15 mouse cellular contexts compared by ENCODE assay signal in the genomic region with DNA sequence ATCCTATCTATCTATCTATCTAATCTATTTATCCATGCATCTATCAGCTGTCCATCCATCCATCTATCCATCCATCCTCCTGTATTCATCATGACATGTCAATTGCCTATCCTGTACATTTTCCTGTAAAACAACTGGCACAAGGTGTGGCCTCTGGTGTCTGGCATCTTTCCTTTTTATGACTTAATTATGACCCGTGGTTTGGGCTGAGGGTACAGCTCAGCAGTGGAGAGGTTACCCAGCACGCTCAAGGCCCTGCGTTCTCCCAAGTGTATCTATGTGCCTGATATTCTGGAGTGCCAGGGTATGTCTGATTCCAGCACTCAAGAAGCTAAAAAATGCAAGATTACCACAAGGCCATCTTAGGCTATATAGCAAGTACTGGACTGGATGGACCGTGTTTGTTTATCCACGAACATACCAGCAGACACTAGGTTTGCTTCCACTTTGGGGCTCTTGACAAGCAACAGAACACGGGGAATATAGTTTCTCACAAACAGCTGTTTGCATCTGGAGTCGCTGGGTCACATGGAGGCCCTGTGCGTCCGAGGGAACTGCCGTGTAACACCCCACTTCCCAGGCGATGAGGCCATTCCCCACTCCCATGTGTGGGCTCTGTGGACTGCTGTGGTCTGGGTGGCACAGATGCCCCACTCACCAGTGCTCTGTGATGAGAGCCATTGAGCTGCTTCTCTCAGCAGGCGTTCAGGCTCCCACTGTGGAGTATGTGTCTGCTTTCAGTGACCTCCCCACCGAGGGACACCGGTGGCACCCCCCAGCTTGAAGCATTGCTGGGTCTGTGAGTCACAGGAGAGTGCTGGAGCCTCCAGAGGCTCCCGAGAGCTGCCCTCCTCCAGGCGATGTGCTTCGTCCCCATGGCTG. TPM values are rescaled to one million over a fixed set of nuclear protein-coding genes. Genes with fewer than 3 reads are reported as not detected.
DNase-seq lines count a peak whose midpoint lies in the region; ATAC-seq and TF ChIP-seq lines count a peak whose summit lies in the region.
"Had no signal": no experiment of that assay in that cellular context is flagged by ENCODE, and none has a peak within 500 bp of the region (broad histone marks: within the 10 kb centered on the region; RNA-seq: fewer than 3 reads in every experiment).

No protein-coding gene starts in this region.

- H3K36me3 ChIP-seq in forebrain, embryonic 10.5 days (replicated peaks) = peaks cover 54% of the 10 kb centered on the region
- H3K36me3 ChIP-seq in forebrain, embryonic 14.5 days (ENCODE audit: control insufficient read depth, insufficient read depth, low read length) = peaks cover 22% of the 10 kb centered on the region
- H3K36me3 ChIP-seq in kidney, postnatal 0 days (ENCODE audit: insufficient read depth, low read length) = no peaks in the 10 kb centered on the region
- peaks cover 2% of the 10 kb centered on the region; the same call in 1 of the 2 replicates for H3K36me3 ChIP-seq in kidney, embryonic 14.5 days (ENCODE audit: control insufficient read depth, insufficient read depth, low read length)
- H3K36me3 ChIP-seq in myocyte (ENCODE audit: control insufficient read depth, insufficient read depth) = peaks cover 11% of the 10 kb centered on the region

- H3K4me1 ChIP-seq in forebrain, embryonic 10.5 days = peaks cover 8% of the 10 kb centered on the region
- no peaks in the 10 kb centered on the region; the same call in 1 of the 2 replicates for H3K4me1 ChIP-seq in forebrain, embryonic 14.5 days (ENCODE audit: control insufficient read depth, insufficient read depth, low read length)
- H3K4me1 ChIP-seq in kidney, postnatal 0 days (replicated peaks; ENCODE audit: insufficient read depth, low read length) = peaks cover 16% of the 10 kb centered on the region
- H3K4me1 ChIP-seq in kidney, embryonic 14.5 days (ENCODE audit: control insufficient read depth, insufficient read depth, low read length) = peaks cover 10% of the 10 kb centered on the region
- peaks cover 15% of the 10 kb centered on the region for H3K4me1 ChIP-seq in embryonic fibroblast, embryonic 13.5 days (ENCODE audit: control insufficient read depth, insufficient read depth, low read length)

- TF ChIP-seq CTCF in kidney, postnatal 0 days (IDR thresholded peaks at IDR 0.05; ENCODE audit: low read depth) = no peak
- TF ChIP-seq CTCF in embryonic fibroblast, embryonic 13.5 days (IDR thresholded peaks at IDR 0.05; ENCODE audit: borderline replicate concordance, insufficient read depth, low read length) = no peak

- no peaks in the 10 kb centered on the region for H3K9me3 ChIP-seq in forebrain, embryonic 10.5 days
- no peaks in the 10 kb centered on the region for H3K9me3 ChIP-seq in forebrain, embryonic 14.5 days (replicated peaks; ENCODE audit: control insufficient read depth, low read length)
- H3K9me3 ChIP-seq in kidney, postnatal 0 days (replicated peaks; ENCODE audit: low read length) = no peaks in the 10 kb centered on the region
- H3K9me3 ChIP-seq in kidney, embryonic 14.5 days (ENCODE audit: control insufficient read depth, low read length) = no peaks in the 10 kb centered on the region
- H3K9me3 ChIP-seq: midbrain, embryonic 10.5 days; neural tube, embryonic 13.5 days had no signal

- no peak overlapping the region for H3K4me3 ChIP-seq in forebrain, embryonic 10.5 days
- H3K4me3 ChIP-seq in forebrain, embryonic 14.5 days (ENCODE audit: low read depth, low read length) = no peak overlapping the region
- no peak overlapping the region for H3K4me3 ChIP-seq in kidney, postnatal 0 days (replicated peaks; ENCODE audit: low read depth, low read length)
- no peak overlapping the region for H3K4me3 ChIP-seq in kidney, embryonic 14.5 days (ENCODE audit: low read length)
- no peak overlapping the region for H3K4me3 ChIP-seq in embryonic fibroblast, embryonic 13.5 days (ENCODE audit: insufficient read depth, low read length)
- no peak overlapping the region for H3K4me3 ChIP-seq in myocyte
- H3K4me3 ChIP-seq: midbrain, embryonic 10.5 days; neural tube, embryonic 13.5 days had no signal

- TF ChIP-seq POLR2A in embryonic fibroblast, embryonic 13.5 days (IDR thresholded peaks at IDR 0.05; ENCODE audit: low read depth, low read length) = no peak
- no peak for TF ChIP-seq POLR2A in myocyte (IDR thresholded peaks at IDR 0.05; ENCODE audit: insufficient read length, low read depth)

- no peak overlapping the region for H3K9ac ChIP-seq in forebrain, embryonic 14.5 days (ENCODE audit: low read length)
- H3K9ac ChIP-seq in kidney, postnatal 0 days (ENCODE audit: low read depth, low read length) = no peak overlapping the region
- H3K9ac ChIP-seq in kidney, embryonic 14.5 days (ENCODE audit: low read depth, low read length) = no peak overlapping the region
- H3K9ac ChIP-seq: liver, embryonic 14.5 days; neural tube, embryonic 13.5 days had no signal

- H3K27me3 ChIP-seq in forebrain, embryonic 10.5 days (ENCODE audit: poor library complexity, severe bottlenecking) = no peaks in the 10 kb centered on the region
- no peaks in the 10 kb centered on the region for H3K27me3 ChIP-seq in forebrain, embryonic 14.5 days (replicated peaks; ENCODE audit: control insufficient read depth, insufficient read depth, low read length)
- no peaks in the 10 kb centered on the region for H3K27me3 ChIP-seq in kidney, postnatal 0 days (ENCODE audit: insufficient read depth, low read length)
- no peaks in the 10 kb centered on the region for H3K27me3 ChIP-seq in kidney, embryonic 14.5 days (ENCODE audit: control insufficient read depth, insufficient read depth, low read length)
- no peaks in the 10 kb centered on the region for H3K27me3 ChIP-seq in myocyte (ENCODE audit: control insufficient read depth, insufficient read depth, insufficient read length)
- H3K27me3 ChIP-seq: neural tube, embryonic 13.5 days had no signal

- no peak overlapping the region for H3K4me2 ChIP-seq in forebrain, embryonic 14.5 days (ENCODE audit: low read length)
- no peak overlapping the region for H3K4me2 ChIP-seq in kidney, postnatal 0 days (ENCODE audit: low read length)
- no peak overlapping the region for H3K4me2 ChIP-seq in kidney, embryonic 14.5 days (replicated peaks; ENCODE audit: low read depth, low read length)
- peak overlapping the region; percentile 34 for H3K4me2 ChIP-seq in myocyte (ENCODE audit: low read depth)
- H3K4me2 ChIP-seq: neural tube, embryonic 13.5 days had no signal

- no peak for DNase-seq in forebrain, embryonic 10.5 days (ENCODE audit: extremely low spot score, low spot score)
- no peak for DNase-seq in forebrain, embryonic 14.5 days (ENCODE audit: low spot score)
- DNase-seq in kidney, postnatal 0 days (ENCODE audit: low spot score) = no peak
- no peak for DNase-seq in cerebellum, adult 11-12 months
- DNase-seq in MN1 (ENCODE audit: low spot score) = no peak
- DNase-seq: adrenal gland, postnatal 36 days; cerebellum, adult 8-10 months; gastrocnemius, postnatal 25 days had no signal

- no peak overlapping the region for H3ac ChIP-seq in myocyte (ENCODE audit: control insufficient read depth, insufficient read length)

- 92% methylated on average over 17 of the region's 17 CpGs for WGBS in forebrain, embryonic 10.5 days
- 94% methylated on average over 17 of the region's 17 CpGs for WGBS in forebrain, embryonic 14.5 days
- 78% methylated on average over 17 of the region's 17 CpGs for WGBS in kidney, postnatal 0 days
- 83% methylated on average over 17 of the region's 17 CpGs for WGBS in kidney, embryonic 14.5 days

- H3K79me2 ChIP-seq in myocyte (ENCODE audit: control insufficient read depth, insufficient read depth) = peaks cover 16% of the 10 kb centered on the region

- no peak for ATAC-seq in forebrain, embryonic 14.5 days
- no peak for ATAC-seq in kidney, postnatal 0 days (replicated peaks; ENCODE audit: low FRiP score, low read depth)
- no peak for ATAC-seq in kidney, embryonic 14.5 days (ENCODE audit: low FRiP score, low TSS enrichment)
- ATAC-seq: hindbrain, postnatal 0 days had no signal

- peak overlapping the region; percentile 35; the same call in 1 of the 2 replicates for H3K27ac ChIP-seq in forebrain, embryonic 10.5 days
- H3K27ac ChIP-seq in forebrain, embryonic 14.5 days (ENCODE audit: low read depth, low read length) = no peak overlapping the region; the same call in 1 of the 2 replicates
- 0 out of 2 replicates have a peak overlapping the region, but pooled peaks have one; percentile 47 for H3K27ac ChIP-seq in kidney, postnatal 0 days
- no peak overlapping the region for H3K27ac ChIP-seq in kidney, embryonic 14.5 days (ENCODE audit: low read depth, low read length)
- peak overlapping the region; percentile 3; the same call in 1 of the 2 replicates for H3K27ac ChIP-seq in embryonic fibroblast, embryonic 13.5 days (ENCODE audit: insufficient read depth, low read length)
- H3K27ac ChIP-seq: hindbrain, postnatal 0 days; liver, embryonic 14.5 days; midbrain, embryonic 10.5 days; neural tube, embryonic 13.5 days had no signal

TF ChIP-seq in myocyte, 11 proteins besides CTCF, POLR2A, EP300 and RAD21:
- TF ChIP-seq TCF3 (IDR thresholded peaks at IDR 0.05; ENCODE audit: insufficient read length, low read depth) (no peak), USF1 (IDR thresholded peaks at IDR 0.05; ENCODE audit: low read depth) (peak; percentile 16)

RNA-seq across cellular contexts. Expression of gene Gramd4, which starts 38.5 kb away (rescaled TPM):
- polyA plus RNA-seq in forebrain, embryonic 10.5 days (2016; fragmentation: Nextera tagmentation; extraction: Ambion mirVana) = 13.9 and 16.2 TPM in 2 replicates
- polyA plus RNA-seq in forebrain, embryonic 14.5 days (2014; fragmentation: Nextera tagmentation; extraction: Ambion mirVana) = 20.7 and 28.0 TPM in 2 replicates
- 13.3 and 13.5 TPM in 2 replicates for polyA plus RNA-seq in kidney, postnatal 0 days (2015; fragmentation: Nextera tagmentation; extraction: Ambion mirVana)
- polyA plus RNA-seq in kidney, embryonic 14.5 days (2014; fragmentation: Nextera tagmentation; extraction: Ambion mirVana) = 6.5 and 9.7 TPM in 2 replicates
- 18.0 and 31.4 TPM in 2 replicates for polyA plus RNA-seq in embryonic fibroblast, embryonic 13.5 days (2011; ENCODE audit: insufficient read length, low read depth, missing spikeins)
- polyA plus RNA-seq in myocyte (2012; fragmentation: generic; extraction: Trizol) = 15.0 TPM

Comparison
In these comparisons a context has a peak if more than half of its experiments do, and no peak if none do; other contexts are left out.
1. H3K27ac ChIP-seq: peak in forebrain, embryonic 10.5 days (single experiment), kidney, postnatal 0 days (single experiment) and embryonic fibroblast, embryonic 13.5 days (single experiment); none in forebrain, embryonic 14.5 days (single experiment) and kidney, embryonic 14.5 days (single experiment).